Mouse (Mus musculus) kidney, adult 2 months (tissue): Measurements from ENCODE around the gene Dcaf8. TPM values are rescaled to one million over a fixed set of nuclear protein-coding genes. Genes with fewer than 3 reads are reported as not detected.

Source experiments
- DNase-seq: peaks from one replicate; pipeline ENCODE4 v3.0.0; 2021
- H3K27ac ChIP-seq: fragments of 200-500 bp; 2 replicates; pipeline ENCODE4 v1.5.1; 2012; ENCODE audit warnings: low read depth, low read length, control low read depth, inconsistent platforms; ENCODE audit not compliant: insufficient read depth
- H3K27me3 ChIP-seq: fragments of 200-500 bp; replicated peaks from 2 replicates; pipeline ENCODE4 v1.6.1; 2012; ENCODE audit warnings: mild to moderate bottlenecking, moderate library complexity, low read length, inconsistent platforms; ENCODE audit not compliant: control insufficient read depth, insufficient read depth
- H3K36me3 ChIP-seq: fragments of 200-500 bp; 2 replicates; pipeline ENCODE4 v1.6.1; 2012; ENCODE audit warnings: mild to moderate bottlenecking, moderate library complexity, low read length, inconsistent platforms; ENCODE audit not compliant: control insufficient read depth, insufficient read depth
- H3K4me1 ChIP-seq: fragments of 200-500 bp; 2 replicates; pipeline ENCODE4 v1.6.1; 2011; ENCODE audit warnings: low read length; ENCODE audit not compliant: control insufficient read depth, insufficient read depth
- H3K4me3 ChIP-seq: fragments of 200-500 bp; 2 replicates; pipeline ENCODE4 v1.5.1; 2011; ENCODE audit warnings: mild to moderate bottlenecking, low read depth, low read length, control low read depth; ENCODE audit not compliant: insufficient read depth
- CTCF ChIP-seq: fragments of 200-500 bp; conservative IDR thresholded peaks from 2 replicates; pipeline ENCODE4 v1.5.1; 2011; ENCODE audit warnings: low read depth, mild to moderate bottlenecking, control low read depth, low read length, moderate library complexity, mixed read lengths; ENCODE audit not compliant: insufficient read depth, insufficient read length
- POLR2A ChIP-seq: fragments of 200-500 bp; IDR thresholded peaks from one replicate; pipeline ENCODE4 v1.6.1; 2011; ENCODE audit warnings: low read depth, low read length, control low read depth
- WGBS: fragments of 180-500 bp; shearing (Covaris S2); methylation state at CpG from one replicate; pipeline ENCODE4 v1.1.7; 2018; 5-methylcytosine and 5-hydroxymethylcytosine counted together
- polyA plus RNA-seq: library from polyadenylated mRNA; depleted of rRNA; stranded (reverse); fragments of >200 nt; gene quantifications from 2 replicates; pipeline ENCODE4 v1.2.3, GENCODE M21; 2012

The Dcaf8 gene
- polyA plus RNA-seq, 1 experiment: 95.1 TPM

DNA sequence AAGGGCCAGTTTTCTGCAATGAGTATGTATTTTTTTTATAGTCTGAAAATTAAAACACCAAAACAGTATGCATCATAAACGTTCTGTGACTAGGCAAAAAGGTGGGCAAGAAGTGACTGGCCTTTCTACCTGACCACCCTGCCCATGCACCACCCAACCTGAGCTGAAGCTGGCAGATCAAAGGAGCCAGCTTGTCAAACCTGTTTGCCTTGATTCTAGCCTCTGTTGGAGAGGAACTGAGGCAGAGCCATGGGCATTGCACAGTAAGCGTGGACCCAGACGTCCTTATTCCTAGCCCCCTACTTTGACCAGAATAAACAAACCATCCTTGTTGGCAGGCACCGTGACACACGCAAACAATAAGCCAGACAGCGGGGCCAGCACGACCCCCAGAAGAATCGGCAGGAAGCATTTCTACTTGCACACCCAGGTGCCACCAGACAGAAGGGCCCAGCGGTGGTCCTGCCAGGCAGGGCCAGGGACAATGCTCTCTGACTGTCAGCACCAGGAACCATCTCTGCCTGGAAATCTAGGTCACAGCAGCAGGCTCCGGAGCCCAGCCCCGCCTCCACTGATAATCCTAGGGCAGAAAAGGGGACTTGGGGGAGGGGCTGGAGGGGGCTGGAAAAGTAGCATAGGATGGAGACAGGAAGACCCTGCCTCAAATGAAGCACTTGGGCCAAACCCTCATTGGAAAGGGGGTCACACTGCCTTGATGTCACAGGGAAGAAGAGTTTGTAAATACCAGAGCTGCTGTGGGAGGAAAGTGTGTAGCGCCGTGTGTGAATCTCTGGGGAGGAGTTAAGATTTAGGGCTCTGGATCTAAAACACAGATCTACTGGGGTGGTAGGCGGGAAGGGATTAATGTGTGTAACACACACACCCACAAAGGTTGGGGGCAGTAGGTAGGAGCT, 54.3 kb downstream of the Dcaf8 start:
- 44% methylated on average over 14 of the region's 14 CpGs for WGBS
- TF ChIP-seq CTCF (no peak), POLR2A (no peak)
- Histone ChIP-seq H3K4me3 (no peak overlapping the region), H3K36me3 (peaks cover 3% of the 10 kb centered on the region), H3K27ac (no peak overlapping the region), H3K4me1 (peaks cover 34% of the 10 kb centered on the region), H3K27me3 (no peaks in the 10 kb centered on the region)
- DNase-seq: no peak

DNA sequence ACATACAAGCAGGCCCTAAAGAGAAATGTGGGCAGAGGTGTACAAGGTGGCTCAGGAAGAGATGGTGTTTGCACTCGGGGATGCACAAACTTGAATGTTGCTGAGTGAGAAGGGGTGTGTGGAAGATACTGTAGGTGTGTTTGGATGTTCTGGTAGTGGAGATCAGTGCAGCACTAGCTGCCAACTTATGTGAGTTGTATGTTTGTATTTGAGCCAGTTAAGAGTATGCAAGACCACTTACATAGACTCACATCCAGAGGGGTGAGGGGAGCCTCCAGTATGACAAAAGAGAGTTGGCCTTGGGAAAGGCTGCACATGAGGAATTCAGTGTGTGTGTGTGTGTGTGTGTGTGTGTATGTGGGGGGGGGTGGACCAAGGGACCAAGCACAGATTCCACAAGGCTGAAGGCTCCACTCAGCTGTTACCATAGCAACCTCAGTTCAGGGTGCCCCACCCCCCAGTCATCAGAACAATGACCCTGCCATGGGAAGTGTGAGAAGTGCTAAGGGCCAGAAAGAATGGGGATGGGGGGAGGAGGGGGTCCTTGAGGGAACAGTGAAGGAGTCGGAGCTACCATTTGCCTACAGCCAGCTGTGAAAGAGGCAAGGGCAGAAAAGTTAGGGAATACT, 55.1 kb downstream of the Dcaf8 start:
- TF ChIP-seq CTCF (no peak), POLR2A (no peak)
- Histone ChIP-seq H3K27me3 (no peaks in the 10 kb centered on the region), H3K4me3 (no peak overlapping the region), H3K36me3 (peaks cover 1% of the 10 kb centered on the region), H3K4me1 (peaks cover 34% of the 10 kb centered on the region), H3K27ac (peak overlapping the region; percentile 61; the same call in 1 of the 2 replicates)
- 44% methylated on average over 2 of the region's 2 CpGs for WGBS
- no peak for DNase-seq

DNA sequence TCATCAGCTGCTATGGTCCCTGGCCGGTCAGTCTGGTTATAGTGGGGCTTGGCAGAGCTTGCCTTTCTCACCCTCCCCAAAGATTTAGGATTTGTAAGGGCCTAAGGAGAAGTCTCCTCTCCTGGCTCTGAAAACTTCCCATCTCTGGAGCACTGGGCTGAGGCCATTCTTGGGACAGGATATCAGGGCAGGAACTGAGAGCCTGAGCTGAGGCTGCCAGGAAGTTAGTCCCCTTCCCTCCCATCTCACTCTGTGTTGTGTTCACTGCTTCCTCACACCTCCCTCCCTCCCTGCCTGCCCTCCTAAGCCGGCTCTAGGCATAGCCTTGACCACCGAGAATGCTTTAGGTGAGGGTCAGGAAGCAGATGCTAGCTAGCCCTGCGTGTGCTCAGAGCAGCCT, 55.7 kb downstream of the Dcaf8 start:
- TF ChIP-seq CTCF (no peak), POLR2A (no peak)
- Histone ChIP-seq H3K27ac (peak overlapping the region; percentile 61), H3K4me1 (peaks cover 34% of the 10 kb centered on the region), H3K36me3 (no peaks in the 10 kb centered on the region; the same call in 1 of the 2 replicates), H3K27me3 (no peaks in the 10 kb centered on the region), H3K4me3 (no peak overlapping the region)
- DNase-seq: peak; percentile 52
- 25% methylated on average over 4 of the region's 4 CpGs for WGBS

DNA sequence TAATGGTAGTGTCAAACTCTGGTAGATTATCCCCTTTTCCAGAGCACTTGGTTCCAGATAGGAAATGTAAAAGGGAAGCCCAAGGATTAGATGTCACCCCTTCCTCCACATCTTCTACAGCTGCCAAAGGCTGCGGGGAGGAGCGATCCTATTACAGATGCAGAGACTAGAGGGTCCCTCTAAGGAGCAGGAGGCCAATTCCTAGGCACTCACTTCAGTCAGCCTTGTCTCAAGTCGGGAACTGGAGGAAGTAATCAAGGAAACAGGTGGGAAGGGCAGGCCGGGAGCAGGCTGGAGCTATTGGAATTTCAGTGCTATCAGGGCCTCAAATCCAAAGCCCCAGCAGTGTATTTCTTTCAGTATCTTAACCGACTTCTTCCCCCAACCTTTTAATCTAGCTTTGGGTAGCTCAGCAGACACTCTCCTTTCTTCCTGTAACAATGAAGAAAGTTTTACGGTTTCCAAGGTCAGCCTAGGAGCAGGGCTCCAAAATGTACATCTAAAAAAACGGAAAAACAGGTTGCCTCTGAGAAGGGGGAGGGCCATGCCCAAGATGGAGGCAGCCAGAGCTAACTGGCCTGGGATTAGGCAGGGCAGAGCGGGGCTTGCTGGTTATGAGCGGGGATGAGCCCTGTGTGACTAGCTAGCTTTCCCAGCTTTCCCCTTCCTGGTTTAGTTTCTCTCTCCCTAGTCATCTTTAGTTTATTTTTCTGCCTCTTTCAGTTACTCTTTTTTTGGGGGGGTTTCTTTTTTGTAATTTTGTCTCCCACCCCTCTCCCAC, 56.3 kb downstream of the Dcaf8 start:
- Histone ChIP-seq H3K4me1 (peaks cover 34% of the 10 kb centered on the region), H3K27ac (peak overlapping the region; percentile 61), H3K27me3 (no peaks in the 10 kb centered on the region), H3K36me3 (no peaks in the 10 kb centered on the region; the same call in 1 of the 2 replicates), H3K4me3 (no peak overlapping the region)
- no peak for DNase-seq
- 31% methylated on average over 9 of the region's 9 CpGs for WGBS
- no peak for TF ChIP-seq POLR2A
- TF ChIP-seq CTCF: no peak

DNA sequence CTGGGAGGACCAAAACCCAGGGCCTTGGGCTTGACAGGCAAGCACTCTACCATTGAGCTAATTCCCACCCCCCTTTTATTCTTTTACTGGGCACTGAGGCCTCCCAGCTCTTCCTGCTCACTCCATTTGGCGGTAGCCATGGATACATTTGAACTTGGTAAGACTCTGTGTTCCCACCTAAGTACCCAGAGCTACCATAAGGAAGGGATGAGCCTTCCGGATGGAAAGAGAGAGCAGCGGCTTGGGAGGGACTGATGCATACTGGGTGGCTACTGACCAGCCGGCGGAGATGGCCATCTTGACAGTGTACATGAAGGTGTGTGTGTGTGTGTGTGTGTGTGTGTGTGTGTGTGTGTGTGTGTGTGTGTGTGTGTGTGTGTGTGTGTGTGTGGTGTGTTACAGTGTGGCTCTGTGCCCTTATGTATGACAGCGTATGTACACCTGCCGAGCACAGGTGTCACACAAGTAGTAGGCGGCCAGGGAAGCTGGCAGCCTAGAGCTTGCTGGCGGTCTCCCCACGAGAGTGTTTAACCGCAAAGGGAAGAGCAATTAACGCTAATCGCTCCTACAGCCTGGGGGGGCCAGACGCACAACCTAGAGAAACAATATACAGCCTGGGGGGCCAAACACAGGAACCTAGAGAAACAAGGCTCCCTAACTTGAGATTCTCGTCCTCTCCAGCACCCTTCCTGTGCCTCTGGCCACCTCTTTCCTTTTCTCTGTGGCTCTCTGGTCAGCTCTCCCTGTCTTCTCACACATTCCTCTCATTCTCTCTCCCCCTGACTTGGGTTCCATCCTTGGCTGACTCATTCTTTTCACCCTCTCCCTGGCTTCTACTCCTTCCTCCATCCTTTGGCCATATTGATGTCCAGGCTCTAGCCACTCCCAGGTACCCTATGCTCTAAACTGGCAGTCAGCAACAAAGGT, 57.2 kb downstream of the Dcaf8 start:
- H3K36me3 ChIP-seq: no peaks in the 10 kb centered on the region
- no peak for DNase-seq
- TF ChIP-seq CTCF: no peak
- no peak for TF ChIP-seq POLR2A
- H3K4me3 ChIP-seq: peak overlapping the region; percentile 26; the same call in 1 of the 2 replicates
- no peaks in the 10 kb centered on the region for H3K27me3 ChIP-seq
- H3K4me1 ChIP-seq: peaks cover 34% of the 10 kb centered on the region
- no peak overlapping the region for H3K27ac ChIP-seq
- 52% methylated on average over 15 of the region's 15 CpGs for WGBS

DNA sequence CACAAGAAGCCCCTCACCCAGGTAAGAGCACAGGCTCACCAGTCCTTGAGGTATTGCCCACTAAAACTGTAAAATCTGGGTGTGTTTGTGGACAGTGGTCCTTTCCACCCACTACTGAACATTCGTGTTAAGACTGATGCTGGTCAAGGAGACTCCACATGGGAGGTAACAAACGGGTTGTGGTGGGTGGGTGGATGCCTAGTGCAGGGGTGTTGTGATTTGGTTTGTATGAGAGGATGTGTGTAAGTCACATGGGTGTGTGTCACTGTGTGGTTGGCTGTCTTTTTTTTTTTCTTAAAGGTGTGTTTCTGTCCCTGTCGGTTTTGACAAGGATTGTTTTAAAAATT, 57.8 kb downstream of the Dcaf8 start:
- no peaks in the 10 kb centered on the region for H3K27me3 ChIP-seq
- 15% methylated on average over 3 of the region's 3 CpGs for WGBS
- H3K27ac ChIP-seq: no peak overlapping the region
- DNase-seq: no peak
- H3K4me3 ChIP-seq: peak overlapping the region; percentile 26
- peaks cover 34% of the 10 kb centered on the region for H3K4me1 ChIP-seq
- H3K36me3 ChIP-seq: no peaks in the 10 kb centered on the region
- TF ChIP-seq CTCF: no peak
- no peak for TF ChIP-seq POLR2A
